Comparison of ENCODE assay signal across 34 mouse cellular contexts in the genomic region with DNA sequence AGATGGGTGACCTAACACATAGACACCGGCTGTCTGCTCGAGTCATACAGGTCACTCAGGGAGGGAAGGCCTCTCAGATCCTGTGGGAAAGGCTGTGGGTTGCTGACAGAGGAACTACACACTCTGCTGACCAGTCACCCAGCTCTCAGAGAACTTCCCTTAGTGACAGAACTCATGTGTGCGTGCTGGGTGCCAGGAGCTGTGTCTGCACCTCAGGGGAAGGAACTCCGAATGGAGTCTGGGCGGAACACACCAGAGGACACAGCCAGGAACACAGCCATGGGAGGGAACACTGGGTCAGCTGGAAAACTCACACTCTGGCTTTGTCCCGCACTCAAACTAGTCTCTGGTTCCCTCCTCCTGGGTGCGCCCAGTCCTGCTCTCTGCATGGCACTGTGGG. TPM values are rescaled to one million over a fixed set of nuclear protein-coding genes. Genes with fewer than 3 reads are reported as not detected.
DNase-seq lines count a peak whose midpoint lies in the region; ATAC-seq and TF ChIP-seq lines count a peak whose summit lies in the region.
"Had no signal": no experiment of that assay in that cellular context is flagged by ENCODE, and none has a peak within 500 bp of the region (broad histone marks: within the 10 kb centered on the region; RNA-seq: fewer than 3 reads in every experiment).

No protein-coding gene starts in this region.

- H3K27ac ChIP-seq in gastrocnemius, adult 2 months: peak overlapping the region; percentile 64
- H3K27ac ChIP-seq in liver, adult 2 months (replicated peaks; ENCODE audit: insufficient read depth, low read depth, low read length): no peak overlapping the region
- peak overlapping the region; percentile 25; the same call in 1 of the 2 replicates for H3K27ac ChIP-seq in macrophage
- H3K27ac ChIP-seq: embryonic facial prominence, embryonic 12.5 days; embryonic facial prominence, embryonic 15.5 days; heart, embryonic 15.5 days; hindbrain, embryonic 14.5 days; hindbrain, postnatal 0 days had no signal

- no peak overlapping the region for H3K4me3 ChIP-seq in gastrocnemius, adult 2 months
- H3K4me3 ChIP-seq in liver, adult 2 months (ENCODE audit: insufficient read depth, low read depth, low read length): no peak overlapping the region
- H3K4me3 ChIP-seq in megakaryocyte, embryonic 14.5 days (replicated peaks): peak overlapping the region; percentile 17
- H3K4me3 ChIP-seq in macrophage (ENCODE audit: inconsistent target): no peak overlapping the region
- H3K4me3 ChIP-seq: embryonic facial prominence, embryonic 12.5 days; embryonic facial prominence, embryonic 15.5 days; heart, embryonic 12.5 days; heart, embryonic 15.5 days had no signal

- H3K9ac ChIP-seq in liver, adult 2 months (ENCODE audit: low read depth, low read length): no peak overlapping the region
- H3K9ac ChIP-seq: embryonic facial prominence, embryonic 12.5 days; embryonic facial prominence, embryonic 15.5 days; forebrain, postnatal 0 days; heart, embryonic 12.5 days; heart, embryonic 15.5 days; hindbrain, embryonic 14.5 days had no signal

- no peaks in the 10 kb centered on the region for H3K27me3 ChIP-seq in liver, adult 2 months (ENCODE audit: control insufficient read depth, insufficient read depth, low read length)
- H3K27me3 ChIP-seq in megakaryocyte, embryonic 14.5 days (replicated peaks): no peaks in the 10 kb centered on the region
- H3K27me3 ChIP-seq: CH12.LX; embryonic facial prominence, embryonic 12.5 days; embryonic facial prominence, embryonic 15.5 days; heart, embryonic 12.5 days; heart, embryonic 15.5 days; Patski had no signal

- no peak for ATAC-seq in megakaryocyte, adult 5-6 weeks (ENCODE audit: poor library complexity, severe bottlenecking)
- ATAC-seq: forebrain, embryonic 14.5 days; forebrain, postnatal 0 days; hindbrain, postnatal 0 days; inflammation-experienced regulatory T-cells, adult 6 months; Patski had no signal

- no peaks in the 10 kb centered on the region; the same call in 1 of the 2 replicates for H3K79me2 ChIP-seq in liver, adult 2 months (ENCODE audit: control insufficient read depth, insufficient read depth, low read length)
- no peaks in the 10 kb centered on the region for H3K79me2 ChIP-seq in macrophage (ENCODE audit: inconsistent target)

- no peak for TF ChIP-seq CTCF in gastrocnemius, adult 2 months (IDR thresholded peaks at IDR 0.05)
- no peak for TF ChIP-seq CTCF in liver, adult 2 months (IDR thresholded peaks at IDR 0.05; ENCODE audit: low read depth, low read length)

- H3K36me3 ChIP-seq in liver, adult 2 months (ENCODE audit: control insufficient read depth, insufficient read depth, low read length): peaks cover 48% of the 10 kb centered on the region
- peaks cover 98% of the 10 kb centered on the region for H3K36me3 ChIP-seq in megakaryocyte, embryonic 14.5 days (replicated peaks; ENCODE audit: low read length)
- H3K36me3 ChIP-seq in macrophage (ENCODE audit: inconsistent target): peaks cover 75% of the 10 kb centered on the region

- TF ChIP-seq POLR2A in liver, adult 2 months (IDR thresholded peaks at IDR 0.05; ENCODE audit: extremely low read depth, insufficient read depth, low read length): no peak

- intact Hi-C loops in gastrocnemius, adult 2 months (cut with DNase I): no loop called here

- H3K9me3 ChIP-seq in megakaryocyte, embryonic 14.5 days: no peaks in the 10 kb centered on the region
- H3K9me3 ChIP-seq: embryonic facial prominence, embryonic 12.5 days; embryonic facial prominence, embryonic 15.5 days; G1E; heart, embryonic 12.5 days; heart, embryonic 15.5 days had no signal

- WGBS in liver, adult 2 months: 92% methylated on average over 7 of the region's 7 CpGs
- 75% methylated on average over 7 of the region's 7 CpGs for WGBS in macrophage (ENCODE audit: missing documents)

- DNase-seq in gastrocnemius, adult 2 months: peak; percentile 42
- DNase-seq in gastrocnemius, adult 8-10 months (ENCODE audit: low spot score in 2 of 2): no peak
- DNase-seq in liver, adult 2 months (ENCODE audit: extremely low read depth, low read depth, low spot score): peak; percentile 18
- DNase-seq in liver: no peak
- DNase-seq: adrenal gland, postnatal 10 days; adrenal gland, postnatal 36 days; B cell, adult 2 months; cerebellum, adult 11 months; cerebellum, adult 2 months; cerebellum, adult 9-11 months; cerebellum, postnatal 25 days; forebrain, postnatal 0 days; heart, postnatal 10 days; heart, postnatal 36 days had no signal

- peaks cover 9% of the 10 kb centered on the region for H3K4me1 ChIP-seq in liver, adult 2 months (ENCODE audit: control insufficient read depth, insufficient read depth, low read length)
- H3K4me1 ChIP-seq in megakaryocyte, embryonic 14.5 days: peaks cover 93% of the 10 kb centered on the region
- H3K4me1 ChIP-seq: embryonic facial prominence, embryonic 12.5 days; embryonic facial prominence, embryonic 15.5 days; heart, embryonic 15.5 days had no signal

RNA-seq across cellular contexts. Expression of a gene that starts 14.1 kb away (rescaled TPM):
- not detected for total RNA-seq in gastrocnemius, adult 2 months (2021)
- total RNA-seq in gastrocnemius, adult 8-10 months (2022): not detected
- total RNA-seq in liver, adult 2 months (2014; rRNA removed): not detected in 2 replicates
- not detected in 2 replicates for polyA plus RNA-seq in liver, adult 2 months (2012; rRNA removed)
- polyA plus RNA-seq in megakaryocyte, embryonic 14.5 days (2012; ENCODE audit: insufficient read depth, low replicate concordance): 0.68 TPM in 1 of 2 replicates, not detected in the other
- not detected in 2 replicates for total RNA-seq in megakaryocyte, adult 5-6 weeks (2015)
- not detected in 2 replicates for total RNA-seq in megakaryocyte, adult 5-6 weeks (2017)
- 1 to 10 TPM in 2 of 26 experiments, not detected in 24; 1.0 to 1.6 TPM for total RNA-seq in macrophage (2018; cell fraction: chromatin; rRNA removed)
- total RNA-seq in macrophage (2018; cell fraction: cytosol; rRNA removed): not detected
- under 1 TPM in 1 of 26 experiments, not detected in 25; 0.85 TPM for total RNA-seq in macrophage (2018; cell fraction: nucleus; rRNA removed)
- not detected in 3 replicates for polyA plus RNA-seq in macrophage (2018)
- total RNA-seq: adrenal gland, adult 18-20 months; adrenal gland, postnatal 10 days; adrenal gland, postnatal 36 days; CH12.LX; G1E; gastrocnemius, postnatal 4 days; heart, adult 18-20 months; heart, postnatal 10 days; heart, postnatal 36 days had no signal
- polyA plus RNA-seq: embryonic facial prominence, embryonic 12.5 days; embryonic facial prominence, embryonic 15.5 days; forebrain, embryonic 11.5 days; forebrain, embryonic 14.5 days; forebrain, postnatal 0 days; G1E; heart, embryonic 12.5 days; heart, embryonic 15.5 days; hindbrain, embryonic 11.5 days; hindbrain, embryonic 14.5 days had no signal

RNA-seq across cellular contexts. Expression of a gene that starts 25.1 kb away (rescaled TPM):
- total RNA-seq in gastrocnemius, adult 2 months (2021): 1 to 10 TPM; 6.7 to 7.7 TPM
- total RNA-seq in gastrocnemius, adult 8-10 months (2022): 1 to 10 TPM; 3.8 to 8.6 (median 5.7) TPM
- 13.9 and 23.4 TPM in 2 replicates for total RNA-seq in liver, adult 2 months (2014; rRNA removed)
- polyA plus RNA-seq in liver, adult 2 months (2012; rRNA removed): 24.4 and 34.2 TPM in 2 replicates
- 3,699 and 12,582 TPM in 2 replicates for polyA plus RNA-seq in megakaryocyte, embryonic 14.5 days (2012; ENCODE audit: insufficient read depth, low replicate concordance)
- total RNA-seq in megakaryocyte, adult 5-6 weeks (2015): 547 and 634 TPM in 2 replicates
- total RNA-seq in megakaryocyte, adult 5-6 weeks (2017): 285 and 337 TPM in 2 replicates
- 100 to 1,000 TPM; 119 to 282 (median 191) TPM for total RNA-seq in macrophage (2018; cell fraction: chromatin; rRNA removed)
- 1,000 to 10,000 TPM; 1,658 to 2,145 (median 1,843) TPM for total RNA-seq in macrophage (2018; cell fraction: cytosol; rRNA removed)
- 100 to 1,000 TPM; 253 to 930 (median 676) TPM for total RNA-seq in macrophage (2018; cell fraction: nucleus; rRNA removed)
- polyA plus RNA-seq in macrophage (2018): 942 to 2,075 TPM (median 1,538 TPM) in 3 replicates

RNA-seq across cellular contexts. Expression of a gene that starts 31.3 kb away (rescaled TPM):
- 10 to 100 TPM; 26.7 to 26.8 TPM for total RNA-seq in gastrocnemius, adult 2 months (2021)
- total RNA-seq in gastrocnemius, adult 8-10 months (2022): 10 to 100 TPM; 22.9 to 30.7 (median 25.8) TPM
- total RNA-seq in liver, adult 2 months (2014; rRNA removed): 10.9 and 14.0 TPM in 2 replicates
- 18.3 and 22.3 TPM in 2 replicates for polyA plus RNA-seq in liver, adult 2 months (2012; rRNA removed)
- 80.4 and 130 TPM in 2 replicates for polyA plus RNA-seq in megakaryocyte, embryonic 14.5 days (2012; ENCODE audit: insufficient read depth, low replicate concordance)
- 19.6 and 22.0 TPM in 2 replicates for total RNA-seq in megakaryocyte, adult 5-6 weeks (2015)
- total RNA-seq in megakaryocyte, adult 5-6 weeks (2017): 50.2 and 63.1 TPM in 2 replicates
- 100 to 1,000 TPM in 18 of 26 experiments, 10 to 100 TPM in 8; 69.3 to 118 (median 106) TPM for total RNA-seq in macrophage (2018; cell fraction: chromatin; rRNA removed)
- total RNA-seq in macrophage (2018; cell fraction: cytosol; rRNA removed): 10 to 100 TPM; 23.8 to 37.2 (median 29.8) TPM
- total RNA-seq in macrophage (2018; cell fraction: nucleus; rRNA removed): 10 to 100 TPM; 46.9 to 96.7 (median 62.6) TPM
- 28.5 to 44.3 TPM (median 38.9 TPM) in 3 replicates for polyA plus RNA-seq in macrophage (2018)

RNA-seq across cellular contexts. Expression of a gene that starts 35.5 kb away (rescaled TPM):
- 1 to 10 TPM; 5.1 to 6.4 TPM for total RNA-seq in gastrocnemius, adult 2 months (2021)
- 1 to 10 TPM; 3.4 to 5.5 (median 4.8) TPM for total RNA-seq in gastrocnemius, adult 8-10 months (2022)
- total RNA-seq in liver, adult 2 months (2014; rRNA removed): 15.3 and 20.9 TPM in 2 replicates
- 68.7 and 71.4 TPM in 2 replicates for polyA plus RNA-seq in liver, adult 2 months (2012; rRNA removed)
- polyA plus RNA-seq in megakaryocyte, embryonic 14.5 days (2012; ENCODE audit: insufficient read depth, low replicate concordance): 66.0 and 142 TPM in 2 replicates
- 9.8 and 10.3 TPM in 2 replicates for total RNA-seq in megakaryocyte, adult 5-6 weeks (2015)
- 15.2 and 15.6 TPM in 2 replicates for total RNA-seq in megakaryocyte, adult 5-6 weeks (2017)
- total RNA-seq in macrophage (2018; cell fraction: chromatin; rRNA removed): 10 to 100 TPM in 5 of 26 experiments, 1 to 10 TPM in 21; 1.2 to 19.0 (median 6.8) TPM
- total RNA-seq in macrophage (2018; cell fraction: cytosol; rRNA removed): 10 to 100 TPM in 25 of 26 experiments, 1 to 10 TPM in 1; 9.4 to 39.5 (median 26.3) TPM
- total RNA-seq in macrophage (2018; cell fraction: nucleus; rRNA removed): 10 to 100 TPM in 12 of 26 experiments, 1 to 10 TPM in 14; 3.9 to 27.0 (median 9.5) TPM
- 10.1 to 40.6 TPM (median 23.8 TPM) in 3 replicates for polyA plus RNA-seq in macrophage (2018)

RNA-seq across cellular contexts. Expression of a gene that starts 47.1 kb away (rescaled TPM):
- not detected for total RNA-seq in gastrocnemius, adult 2 months (2021)
- not detected for total RNA-seq in gastrocnemius, adult 8-10 months (2022)
- total RNA-seq in liver, adult 2 months (2014; rRNA removed): not detected in 2 replicates
- polyA plus RNA-seq in liver, adult 2 months (2012; rRNA removed): not detected in 2 replicates
- polyA plus RNA-seq in megakaryocyte, embryonic 14.5 days (2012; ENCODE audit: insufficient read depth, low replicate concordance): 1.8 TPM in 1 of 2 replicates, not detected in the other
- not detected in 2 replicates for total RNA-seq in megakaryocyte, adult 5-6 weeks (2015)
- not detected in 2 replicates for total RNA-seq in megakaryocyte, adult 5-6 weeks (2017)
- total RNA-seq in macrophage (2018; cell fraction: chromatin; rRNA removed): not detected
- not detected for total RNA-seq in macrophage (2018; cell fraction: cytosol; rRNA removed)
- total RNA-seq in macrophage (2018; cell fraction: nucleus; rRNA removed): not detected
- not detected in 3 replicates for polyA plus RNA-seq in macrophage (2018)
- total RNA-seq: adrenal gland, adult 18-20 months; adrenal gland, postnatal 10 days; adrenal gland, postnatal 36 days; common myeloid progenitor, adult 5-6 weeks; forebrain, postnatal 0 days; G1E; gastrocnemius, postnatal 4 days; heart, adult 18-20 months; heart, postnatal 10 days; heart, postnatal 36 days had no signal
- polyA plus RNA-seq: forebrain, embryonic 11.5 days; forebrain, embryonic 14.5 days; G1E; heart, embryonic 12.5 days; heart, embryonic 15.5 days; hindbrain, embryonic 14.5 days; inflammation-experienced regulatory T-cells, adult 6 months had no signal

Comparison
In these comparisons a context has a peak if more than half of its experiments do, and no peak if none do; other contexts are left out.
1. DNase-seq: peak in gastrocnemius, adult 2 months (single experiment) and liver, adult 2 months (single experiment); none in gastrocnemius, adult 8-10 months (0 of 2) and liver (single experiment).
2. RNA of a gene that starts 25.1 kb away (total RNA-seq): 285 to 634 TPM in megakaryocyte, adult 5-6 weeks; 13.9 to 23.4 TPM in liver, adult 2 months, 6.7 to 7.7 TPM in gastrocnemius, adult 2 months and 3.8 to 8.6 TPM in gastrocnemius, adult 8-10 months; every median in the first group is over 10 times any median in the second.